Mouse (Mus musculus) lung, postnatal 25 days (tissue): ENCODE measurements around the gene D430042O09Rik.
"Not testable (repeated sequence)": the region's sequence is repeated elsewhere in the genome, so short reads cannot be mapped to it uniquely, and the experiment has no call there.

Experiments used
- DNase-seq: peaks from one replicate; pipeline ENCODE4 v3.0.0; 2022; ENCODE audit warnings: low spot score

The D430042O09Rik gene

GRCm38 (mm10) chr7:125707593-125708022, at the start of gene D430042O09Rik, which contains the start of gene Gtf3c1:
Gene D430042O09Rik (plus strand): TSS chr7:125707888.
Gene Gtf3c1 (minus strand): TSS chr7:125707780.
- peak; percentile 100 for DNase-seq

DNA sequence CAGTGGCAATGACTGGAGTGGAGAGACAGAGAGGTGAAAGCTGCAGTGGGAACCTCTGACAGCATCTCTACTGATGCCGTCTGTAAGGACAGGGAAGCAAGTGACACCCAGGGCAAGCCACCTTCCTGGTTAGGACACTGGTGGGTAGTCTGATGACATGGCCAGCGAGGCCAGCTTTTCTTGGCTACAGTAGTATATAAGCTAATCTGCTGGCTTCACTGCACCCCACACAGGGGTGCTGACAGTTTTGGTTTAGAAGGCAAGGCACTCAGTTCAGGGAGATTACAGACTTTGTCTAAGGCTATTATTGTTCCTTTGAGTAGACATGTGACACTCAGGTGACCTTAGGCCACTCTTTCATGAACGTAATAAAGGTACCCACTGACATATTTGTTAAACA, 44.0 kb upstream of the D430042O09Rik start:
- DNase-seq = no peak

DNA sequence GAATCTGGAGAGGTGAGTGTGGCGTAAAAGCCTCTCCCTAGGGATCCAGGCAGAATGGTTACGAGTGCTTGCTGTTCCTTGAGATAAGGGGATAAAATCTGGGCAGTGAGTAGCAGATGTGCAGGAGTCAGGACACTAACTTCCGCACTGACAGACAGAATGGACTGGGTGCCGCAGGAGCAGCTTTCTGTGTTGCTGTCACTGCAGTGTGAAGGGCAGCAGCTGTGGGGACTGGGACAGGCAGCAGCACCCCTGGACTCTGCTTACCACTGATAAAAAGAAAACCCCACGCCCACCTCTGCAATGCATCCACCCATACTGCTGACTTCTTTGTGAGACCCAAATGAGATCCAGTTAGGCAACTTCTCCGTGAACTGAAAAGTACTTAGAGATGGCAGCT, 36.8 kb upstream of the D430042O09Rik start:
- DNase-seq = no peak

- DNase-seq = no peak
Observed at GRCm38 (mm10) chr7:125671396-125671795, 36.3 kb upstream of the D430042O09Rik start.

DNA sequence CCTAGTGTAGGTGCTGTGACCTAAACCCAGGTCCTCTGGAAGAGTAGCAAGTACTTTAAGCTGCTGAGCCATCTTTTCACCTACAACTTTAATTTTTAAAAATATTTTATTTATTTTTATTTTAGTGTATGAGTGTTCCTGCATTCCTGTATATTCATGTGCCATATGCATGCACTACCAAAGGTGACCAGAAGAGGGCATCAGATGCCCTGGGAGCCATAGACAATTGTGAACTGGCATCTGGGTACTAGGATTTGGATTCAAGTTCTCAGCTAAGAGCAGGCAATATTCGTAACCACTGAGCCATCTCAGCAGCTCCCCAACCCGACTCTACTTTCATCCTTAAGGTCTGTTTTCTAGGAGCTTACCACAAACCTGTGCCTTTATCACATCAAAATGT, 32.8 kb upstream of the D430042O09Rik start:
- peak; percentile 39 for DNase-seq

DNA sequence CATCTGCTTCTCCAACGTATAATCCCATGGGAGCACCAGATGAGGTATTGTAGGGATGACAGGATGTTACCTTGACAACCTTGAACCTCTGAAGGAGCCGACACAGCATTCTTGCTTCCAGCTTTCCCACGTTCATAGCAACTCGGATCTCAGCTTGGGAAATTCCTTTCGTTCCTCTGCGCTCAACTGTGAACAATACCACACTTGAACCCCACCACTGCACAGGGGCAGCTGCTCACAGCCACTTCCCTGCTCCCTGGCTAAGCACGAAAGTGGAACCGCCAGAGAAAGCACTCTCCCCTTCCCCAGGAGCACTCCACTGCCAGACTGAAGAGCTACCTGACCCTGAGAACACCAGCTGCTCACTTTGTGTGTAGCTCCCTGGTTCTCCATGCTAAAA, 28.9 kb upstream of the D430042O09Rik start:
- no peak for DNase-seq

- DNase-seq = no peak
Observed at GRCm38 (mm10) chr7:125679936-125680335, 27.8 kb upstream of the D430042O09Rik start.

GRCm38 (mm10) chr7:125690516-125690915, 17.2 kb upstream of the D430042O09Rik start:
- DNase-seq = no peak

DNA sequence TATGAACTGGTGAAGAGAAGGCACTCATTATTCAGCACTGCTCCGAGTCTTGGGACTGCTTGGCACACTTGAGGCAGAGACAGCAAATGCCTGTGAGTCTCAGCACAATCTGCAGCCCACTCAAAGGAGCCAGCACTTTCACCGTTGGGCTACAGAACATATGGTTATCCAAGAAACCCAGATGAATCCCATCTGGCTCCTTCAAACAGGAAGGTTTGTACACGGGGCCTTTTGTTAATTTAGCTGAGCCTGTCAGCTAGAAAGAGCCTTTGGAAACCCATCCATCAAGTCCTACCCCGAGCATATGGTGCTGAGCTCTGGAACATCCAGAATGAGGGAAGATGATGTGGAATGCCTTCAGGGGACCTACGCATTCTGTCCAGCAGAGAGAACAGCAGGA, 13.6 kb upstream of the D430042O09Rik start:
- no peak for DNase-seq

- no peak for DNase-seq
Observed at GRCm38 (mm10) chr7:125702791-125703190, 4.9 kb upstream of the D430042O09Rik start.

DNA sequence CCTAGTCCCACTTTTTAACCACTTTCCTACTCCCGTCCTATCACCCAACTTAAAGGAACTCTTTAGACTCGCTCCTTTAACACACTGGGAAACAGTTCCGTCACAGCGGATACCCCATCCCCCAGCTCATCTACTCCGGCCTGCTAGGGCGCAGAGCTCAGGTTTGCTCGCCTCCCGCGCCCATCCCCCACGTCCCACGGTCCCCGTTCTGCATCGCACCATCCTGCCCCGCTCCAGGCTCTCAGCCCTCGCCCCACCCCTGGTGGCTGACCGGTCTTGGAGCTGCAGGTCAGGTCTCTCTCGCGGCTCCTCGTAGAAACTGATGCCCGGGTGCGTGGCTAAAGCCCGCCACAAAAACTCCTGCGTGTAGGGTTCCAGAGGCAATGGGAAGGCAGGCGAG, 502 bp upstream of the D430042O09Rik start:
- DNase-seq = peak; percentile 58

GRCm38 (mm10) chr7:125708100-125708499, 412 bp downstream of the D430042O09Rik start:
- no peak for DNase-seq

GRCm38 (mm10) chr7:125713542-125714055, 5.9 kb downstream of the D430042O09Rik start:
- not testable (repeated sequence) for DNase-seq

DNA sequence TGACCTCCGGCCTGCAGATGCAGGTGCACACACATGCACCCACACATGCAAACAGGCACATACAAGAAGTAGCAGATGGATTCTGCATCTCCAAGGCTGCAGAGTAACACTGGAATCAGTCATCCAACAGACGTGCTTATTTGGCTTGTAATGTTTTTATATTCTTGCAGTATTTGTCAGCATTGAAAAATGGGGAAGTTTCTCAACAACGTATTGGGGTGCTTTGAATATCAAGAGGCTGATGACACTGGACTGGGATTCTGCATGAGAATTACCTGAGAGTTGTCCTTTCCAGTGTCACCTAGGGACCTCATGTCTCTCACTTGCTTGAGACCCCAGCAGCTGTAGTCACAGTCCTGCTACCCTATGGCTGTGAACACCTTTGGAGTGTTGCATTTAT, 7.1 kb downstream of the D430042O09Rik start:
- DNase-seq = no peak

GRCm38 (mm10) chr7:125716724-125717123, 9.0 kb downstream of the D430042O09Rik start:
- peak; percentile 68 for DNase-seq

GRCm38 (mm10) chr7:125717612-125718011, 9.9 kb downstream of the D430042O09Rik start:
- no peak for DNase-seq

DNA sequence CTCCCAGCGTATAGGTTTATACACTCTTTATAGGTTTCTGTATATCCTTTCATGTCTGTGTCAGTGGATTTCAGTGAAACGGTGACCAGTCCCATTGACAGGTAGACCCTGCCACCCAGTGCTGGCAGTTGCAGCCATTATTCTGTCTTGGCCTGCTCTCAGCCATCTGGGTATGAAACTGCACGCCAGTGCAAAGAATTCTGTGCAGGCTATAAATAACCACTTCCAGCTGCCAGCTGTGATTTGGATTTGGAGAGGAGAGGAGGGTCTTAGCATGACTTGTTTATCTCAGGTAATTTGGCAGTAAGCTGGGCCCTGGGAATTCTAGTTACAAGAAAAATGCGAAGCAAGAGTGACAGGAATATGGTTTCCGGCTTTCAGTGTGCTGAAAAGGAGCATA, 12.7 kb downstream of the D430042O09Rik start:
- no peak for DNase-seq

- DNase-seq = peak; percentile 74
Observed at GRCm38 (mm10) chr7:125721033-125721432, 13.3 kb downstream of the D430042O09Rik start.

DNA sequence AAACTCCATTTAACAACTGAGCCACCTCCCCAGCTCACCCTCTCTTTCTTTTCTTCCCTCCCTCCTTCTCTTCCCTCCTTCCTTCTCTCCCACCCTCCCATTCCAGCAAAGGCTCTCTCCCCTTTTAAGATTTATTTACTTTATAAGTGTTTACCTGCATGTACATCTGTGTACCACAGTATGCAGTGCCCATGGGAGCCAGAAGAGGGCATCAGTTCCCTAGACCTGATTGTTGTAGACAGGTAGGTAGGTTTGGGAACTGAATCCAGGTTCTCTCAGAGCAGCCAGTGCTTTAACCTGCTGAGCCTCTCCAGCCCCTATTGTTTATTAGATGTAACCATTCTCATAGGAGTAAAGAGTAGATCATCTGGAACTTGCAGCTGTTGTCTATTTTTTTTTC, 14.4 kb downstream of the D430042O09Rik start:
- DNase-seq = no peak

GRCm38 (mm10) chr7:125723189-125723972, 15.7 kb downstream of the D430042O09Rik start:
- DNase-seq = no peak

DNA sequence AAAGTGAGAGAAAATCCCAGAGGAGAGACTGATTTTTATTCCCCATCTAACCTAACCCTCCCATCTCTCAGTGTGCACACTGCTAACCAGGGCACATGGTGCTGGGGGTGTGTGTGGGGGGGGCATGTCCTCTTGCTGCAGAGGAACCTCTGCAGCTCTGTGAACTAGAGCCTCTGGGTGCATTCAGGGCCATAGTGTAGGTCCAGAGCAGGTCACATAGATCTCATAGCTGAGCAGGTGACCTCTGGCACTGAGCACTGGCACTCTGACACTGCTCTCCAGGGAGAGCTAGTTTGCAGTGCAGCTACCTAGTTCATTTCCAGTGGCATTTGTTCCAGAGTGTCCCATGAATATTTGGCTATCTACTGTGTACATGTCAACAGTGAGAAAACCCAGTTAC, 24.0 kb downstream of the D430042O09Rik start:
- no peak for DNase-seq

- DNase-seq = no peak
Observed at GRCm38 (mm10) chr7:125733791-125734190, 26.1 kb downstream of the D430042O09Rik start.

- DNase-seq = no peak
Observed at GRCm38 (mm10) chr7:125736366-125737015, 28.8 kb downstream of the D430042O09Rik start.
